Mouse (Mus musculus): ENCODE results near the gene Ttpal. TPM values are rescaled to one million over a fixed set of nuclear protein-coding genes. Genes with fewer than 3 reads are reported as not detected.

The Ttpal gene
- polyA plus RNA-seq, 1 experiment from 2014 or later, result 41.6 TPM

- WGBS, result under 1% methylated on average over 70 of the region's 71 CpGs
- Histone ChIP-seq H3K4me2 (peak within 1 kb of the TSS; percentile 60), H3K9ac (peak within 1 kb of the TSS; percentile 65), H3K27ac (replicated peaks) (peak within 1 kb of the TSS; percentile 82), H3K4me3 (peak within 1 kb of the TSS; percentile 73), H3K36me3 (no peaks in the 10 kb centered on the region), H3K27me3 (no peaks in the 10 kb centered on the region), H3K9me3 (no peaks in the 10 kb centered on the region), H3K4me1 (replicated peaks) (peaks cover 27% of the 10 kb centered on the region)
- ATAC-seq (ENCODE audit: low FRiP score, low read depth), result peak; percentile 91
These were observed 56.1 kb downstream of the Ttpal start, which contains the start of gene Pkig for GRCm38 (mm10) chr2:163657975-163658886. Gene Pkig, plus strand, starts transcription at chr2:163658386.

GRCm38 (mm10) chr2:163658941-163659340 is 56.8 kb downstream of the Ttpal start:
- Histone ChIP-seq H3K9me3 (no peaks in the 10 kb centered on the region), H3K27ac (replicated peaks) (0 out of 2 replicates have a peak overlapping the region, but pooled peaks have one; percentile 82), H3K27me3 (no peaks in the 10 kb centered on the region), H3K4me2 (peak overlapping the region; percentile 60), H3K36me3 (no peaks in the 10 kb centered on the region), H3K4me1 (replicated peaks) (peaks cover 27% of the 10 kb centered on the region), H3K4me3 (peak overlapping the region; percentile 73), H3K9ac (peak overlapping the region; percentile 65)
- WGBS, result under 1% methylated on average over 8 of the region's 8 CpGs
- ATAC-seq (ENCODE audit: low FRiP score, low read depth), result no peak

- ATAC-seq (ENCODE audit: low FRiP score, low read depth), result no peak
- no peak overlapping the region for H3K9ac ChIP-seq
These were observed 57.3 kb downstream of the Ttpal start for GRCm38 (mm10) chr2:163659431-163659830.

GRCm38 (mm10) chr2:163660103-163660701 is 58.1 kb downstream of the Ttpal start:
- Histone ChIP-seq H3K9me3 (no peaks in the 10 kb centered on the region), H3K4me3 (no peak overlapping the region), H3K4me2 (no peak overlapping the region), H3K27me3 (no peaks in the 10 kb centered on the region), H3K4me1 (replicated peaks) (peaks cover 27% of the 10 kb centered on the region), H3K9ac (no peak overlapping the region), H3K27ac (replicated peaks) (no peak overlapping the region), H3K36me3 (no peaks in the 10 kb centered on the region)
- 91% methylated on average over 5 of the region's 5 CpGs for WGBS
- no peak for ATAC-seq (ENCODE audit: low FRiP score, low read depth)

More at GRCm38 (mm10) chr2:163659431-163659830, 57.3 kb downstream of the Ttpal start:
- Histone ChIP-seq H3K4me2 (peak overlapping the region; percentile 60), H3K9me3 (no peaks in the 10 kb centered on the region), H3K4me3 (peak overlapping the region; percentile 73), H3K27ac (replicated peaks) (no peak overlapping the region), H3K4me1 (replicated peaks) (peaks cover 27% of the 10 kb centered on the region), H3K27me3 (no peaks in the 10 kb centered on the region), H3K36me3 (no peaks in the 10 kb centered on the region)
- WGBS, result 85% methylated on average over 12 of the region's 12 CpGs

GRCm38 (mm10) chr2:163661371-163661850 is 59.3 kb downstream of the Ttpal start:
- peaks cover 27% of the 10 kb centered on the region for H3K4me1 ChIP-seq (replicated peaks)
- H3K27ac ChIP-seq (replicated peaks), result no peak overlapping the region
- H3K9ac ChIP-seq, result no peak overlapping the region
- H3K27me3 ChIP-seq, result no peaks in the 10 kb centered on the region
- no peaks in the 10 kb centered on the region for H3K36me3 ChIP-seq
- no peaks in the 10 kb centered on the region for H3K9me3 ChIP-seq
- no peak overlapping the region for H3K4me3 ChIP-seq
- WGBS, result 49% methylated on average over 6 of the region's 6 CpGs
- H3K4me2 ChIP-seq, result no peak overlapping the region
- no peak for ATAC-seq (ENCODE audit: low FRiP score, low read depth)

GRCm38 (mm10) chr2:163662076-163662475 is 60.0 kb downstream of the Ttpal start:
- Histone ChIP-seq H3K27me3 (no peaks in the 10 kb centered on the region), H3K27ac (replicated peaks) (no peak overlapping the region), H3K4me1 (replicated peaks) (peaks cover 27% of the 10 kb centered on the region), H3K36me3 (no peaks in the 10 kb centered on the region), H3K9ac (no peak overlapping the region), H3K9me3 (no peaks in the 10 kb centered on the region), H3K4me3 (no peak overlapping the region), H3K4me2 (no peak overlapping the region)
- no peak for ATAC-seq (ENCODE audit: low FRiP score, low read depth)
- 94% methylated on average over 5 of the region's 5 CpGs for WGBS

GRCm38 (mm10) chr2:163662698-163663221 is 60.6 kb downstream of the Ttpal start:
- no peak for ATAC-seq (ENCODE audit: low FRiP score, low read depth)
- H3K9me3 ChIP-seq, result no peaks in the 10 kb centered on the region
- WGBS, result 79% methylated on average over 2 of the region's 2 CpGs
- no peak overlapping the region for H3K4me3 ChIP-seq
- no peaks in the 10 kb centered on the region for H3K27me3 ChIP-seq
- no peak overlapping the region for H3K27ac ChIP-seq (replicated peaks)
- H3K4me2 ChIP-seq, result no peak overlapping the region
- no peak overlapping the region for H3K9ac ChIP-seq
- H3K4me1 ChIP-seq (replicated peaks), result peaks cover 25% of the 10 kb centered on the region
- no peaks in the 10 kb centered on the region for H3K36me3 ChIP-seq

GRCm38 (mm10) chr2:163663930-163664329 is 61.8 kb downstream of the Ttpal start:
- Histone ChIP-seq H3K4me3 (no peak overlapping the region), H3K36me3 (no peaks in the 10 kb centered on the region), H3K9me3 (no peaks in the 10 kb centered on the region)

GRCm38 (mm10) chr2:163667045-163667444 is 64.9 kb downstream of the Ttpal start:
- Histone ChIP-seq H3K27ac (replicated peaks) (no peak overlapping the region), H3K9me3 (no peaks in the 10 kb centered on the region), H3K4me3 (no peak overlapping the region), H3K4me2 (no peak overlapping the region), H3K9ac (no peak overlapping the region), H3K4me1 (replicated peaks) (no peaks in the 10 kb centered on the region), H3K36me3 (no peaks in the 10 kb centered on the region), H3K27me3 (no peaks in the 10 kb centered on the region)
- no peak for ATAC-seq (ENCODE audit: low FRiP score, low read depth)
- WGBS, result 88% methylated on average over 1 of the region's 1 CpGs

More at GRCm38 (mm10) chr2:163663930-163664329, 61.8 kb downstream of the Ttpal start:
- 60% methylated on average over 3 of the region's 3 CpGs for WGBS
- Histone ChIP-seq H3K27me3 (no peaks in the 10 kb centered on the region), H3K27ac (replicated peaks) (no peak overlapping the region), H3K4me2 (no peak overlapping the region), H3K9ac (no peak overlapping the region), H3K4me1 (replicated peaks) (peaks cover 21% of the 10 kb centered on the region)
- no peak for ATAC-seq (ENCODE audit: low FRiP score, low read depth)

Other genes with a start within 250 kb of the Ttpal start
- 0.74 and 0.75 TPM in 2 replicates for gene Jph2, start 204.3 kb upstream of the Ttpal start, polyA plus RNA-seq (2015; fragmentation: Nextera tagmentation; extraction: Ambion mirVana)
- 72.1 and 78.6 TPM in 2 replicates for gene Oser1, start 177.6 kb upstream of the Ttpal start, polyA plus RNA-seq (2015; fragmentation: Nextera tagmentation; extraction: Ambion mirVana)
- 127 and 136 TPM in 2 replicates for gene Gdap1l1, start 163.8 kb upstream of the Ttpal start, polyA plus RNA-seq (2015; fragmentation: Nextera tagmentation; extraction: Ambion mirVana)
- 16.9 TPM in 2 replicates for gene Fitm2, start 129.7 kb upstream of the Ttpal start, polyA plus RNA-seq (2015; fragmentation: Nextera tagmentation; extraction: Ambion mirVana)
- 0.34 and 0.96 TPM in 2 replicates for gene R3hdml, start 110.0 kb upstream of the Ttpal start, polyA plus RNA-seq (2015; fragmentation: Nextera tagmentation; extraction: Ambion mirVana)
- 0.17 TPM in 1 of 2 replicates, not detected in the other for gene Hnf4a, start 95.5 kb upstream of the Ttpal start, polyA plus RNA-seq (2015; fragmentation: Nextera tagmentation; extraction: Ambion mirVana)
- gene Serinc3, start 42.8 kb downstream of the Ttpal start, polyA plus RNA-seq (2015; fragmentation: Nextera tagmentation; extraction: Ambion mirVana), result 31.2 and 33.5 TPM in 2 replicates
- 109 and 115 TPM in 2 replicates for gene Pkig, start 56.1 kb downstream of the Ttpal start, polyA plus RNA-seq (2015; fragmentation: Nextera tagmentation; extraction: Ambion mirVana)
- 4.2 and 4.4 TPM in 2 replicates for gene Ada, start 147.9 kb downstream of the Ttpal start, polyA plus RNA-seq (2015; fragmentation: Nextera tagmentation; extraction: Ambion mirVana)
- 0.23 and 0.45 TPM in 2 replicates for gene Ccn5, start 218.5 kb downstream of the Ttpal start, polyA plus RNA-seq (2015; fragmentation: Nextera tagmentation; extraction: Ambion mirVana)

Measured in hindbrain, embryonic 15.5 days (tissue).